Mouse (Mus musculus) lung, embryonic 16.5 days (tissue): ENCODE results near the gene Tex26. TPM values are rescaled to one million over a fixed set of nuclear protein-coding genes. Genes with fewer than 3 reads are reported as not detected.
A peak's percentile ranks its signal among the peaks of the same experiment; 100 is the strongest.

Experiments
- ATAC-seq: fragments of 200-750 bp; cut with Nextera tagmentation; 2 replicates; pipeline ENCODE4 v1.8.0; 2017; ENCODE audit warnings: low read depth, mild to moderate bottlenecking, moderate library complexity
- H3K27ac ChIP-seq: fragments of 300-500 bp; sonication (generic); 2 replicates; pipeline ENCODE4 v1.5.1; 2014; ENCODE audit warnings: mild to moderate bottlenecking, control low read depth, low read length
- H3K27me3 ChIP-seq: fragments of 300-500 bp; sonication (generic); 2 replicates; pipeline ENCODE4 v1.6.1; 2014; ENCODE audit warnings: low read depth, low read length, mixed read lengths; ENCODE audit not compliant: control insufficient read depth, insufficient read depth
- H3K36me3 ChIP-seq: fragments of 300-500 bp; sonication (generic); 2 replicates; pipeline ENCODE4 v1.6.1; 2014; ENCODE audit warnings: low read length; ENCODE audit not compliant: control insufficient read depth, insufficient read depth
- H3K4me1 ChIP-seq: fragments of 300-500 bp; sonication (generic); replicated peaks from 2 replicates; pipeline ENCODE4 v1.6.1; 2014; ENCODE audit warnings: low read length, mixed read lengths; ENCODE audit not compliant: control insufficient read depth, insufficient read depth
- H3K4me2 ChIP-seq: fragments of 300-500 bp; sonication (generic); 2 replicates; pipeline ENCODE4 v1.6.1; 2014; ENCODE audit warnings: low read depth, low read length, control low read depth
- H3K4me3 ChIP-seq: fragments of 300-500 bp; sonication (generic); 2 replicates; pipeline ENCODE4 v1.5.1; 2014; ENCODE audit warnings: mild to moderate bottlenecking, low read length, control low read depth
- H3K9ac ChIP-seq: fragments of 300-500 bp; sonication (generic); 2 replicates; pipeline ENCODE4 v1.6.1; 2014; ENCODE audit warnings: low read length, control low read depth
- H3K9me3 ChIP-seq: fragments of 300-500 bp; sonication (generic); 2 replicates; pipeline ENCODE4 v1.6.1; 2016; ENCODE audit warnings: low read length; ENCODE audit not compliant: control insufficient read depth
- WGBS: fragments of 180-500 bp; shearing (Covaris S2); extraction: QIAGEN DNeasy Blood & Tissue Kit; methylation state at CpG from one replicate; pipeline ENCODE4 v1.1.7; 2014; 5-methylcytosine and 5-hydroxymethylcytosine counted together
- polyA plus RNA-seq: library from polyadenylated mRNA; unstranded; fragments of >200 nt; fragmentation: Nextera tagmentation; extraction: Ambion mirVana; gene quantifications from 2 replicates; pipeline ENCODE4 v1.2.1, GENCODE M21; 2015

The Tex26 gene
- polyA plus RNA-seq, 1 experiment from 2014 or later = 1.9 TPM

- no peaks in the 10 kb centered on the region for H3K36me3 ChIP-seq
- WGBS = 63% methylated on average over 14 of the region's 14 CpGs
Measured at GRCm38 (mm10) chr5:149441646-149442276, 2.3 kb downstream of the Tex26 start.

GRCm38 (mm10) chr5:149442277-149442660, 2.8 kb downstream of the Tex26 start:
- no peak overlapping the region for H3K4me3 ChIP-seq
- no peak for ATAC-seq
- no peak overlapping the region for H3K9ac ChIP-seq
- no peaks in the 10 kb centered on the region for H3K27me3 ChIP-seq
- H3K4me2 ChIP-seq = no peak overlapping the region
- H3K9me3 ChIP-seq = no peaks in the 10 kb centered on the region
- no peaks in the 10 kb centered on the region for H3K36me3 ChIP-seq
- no peak overlapping the region for H3K27ac ChIP-seq
- WGBS = 57% methylated on average over 15 of the region's 15 CpGs
- H3K4me1 ChIP-seq = peaks cover 19% of the 10 kb centered on the region

More at GRCm38 (mm10) chr5:149441646-149442276, 2.3 kb downstream of the Tex26 start:
- Histone ChIP-seq H3K4me1 (peaks cover 19% of the 10 kb centered on the region), H3K9me3 (no peaks in the 10 kb centered on the region), H3K9ac (no peak overlapping the region), H3K27ac (no peak overlapping the region), H3K4me2 (no peak overlapping the region), H3K4me3 (no peak overlapping the region), H3K27me3 (no peaks in the 10 kb centered on the region)
- no peak for ATAC-seq

- Histone ChIP-seq H3K9me3 (peaks cover 3% of the 10 kb centered on the region), H3K4me2 (no peak overlapping the region), H3K27ac (no peak overlapping the region), H3K36me3 (no peaks in the 10 kb centered on the region), H3K4me1 (peaks cover 11% of the 10 kb centered on the region), H3K9ac (no peak overlapping the region), H3K27me3 (no peaks in the 10 kb centered on the region), H3K4me3 (no peak overlapping the region)
- no peak for ATAC-seq
- WGBS = 39% methylated on average over 4 of the region's 4 CpGs
Measured at GRCm38 (mm10) chr5:149444451-149444850, 5.0 kb downstream of the Tex26 start.

- Histone ChIP-seq H3K4me3 (no peak overlapping the region), H3K4me2 (no peak overlapping the region), H3K9me3 (peaks cover 3% of the 10 kb centered on the region), H3K27ac (no peak overlapping the region), H3K9ac (no peak overlapping the region), H3K36me3 (no peaks in the 10 kb centered on the region), H3K27me3 (no peaks in the 10 kb centered on the region), H3K4me1 (no peaks in the 10 kb centered on the region)
- WGBS = 72% methylated on average over 7 of the region's 7 CpGs
- ATAC-seq = no peak
Measured at GRCm38 (mm10) chr5:149446495-149446894, 7.0 kb downstream of the Tex26 start.

- WGBS = 80% methylated on average over 5 of the region's 5 CpGs
- Histone ChIP-seq H3K4me1 (no peaks in the 10 kb centered on the region), H3K27me3 (no peaks in the 10 kb centered on the region), H3K9ac (no peak overlapping the region), H3K4me3 (no peak overlapping the region), H3K9me3 (peaks cover 3% of the 10 kb centered on the region), H3K4me2 (no peak overlapping the region), H3K36me3 (no peaks in the 10 kb centered on the region), H3K27ac (no peak overlapping the region)
- ATAC-seq = no peak
Measured at GRCm38 (mm10) chr5:149447733-149448132, 8.3 kb downstream of the Tex26 start.

GRCm38 (mm10) chr5:149449406-149449805, 9.9 kb downstream of the Tex26 start:
- Histone ChIP-seq H3K9ac (no peak overlapping the region), H3K27me3 (no peaks in the 10 kb centered on the region), H3K4me2 (no peak overlapping the region), H3K27ac (no peak overlapping the region), H3K4me3 (no peak overlapping the region), H3K4me1 (no peaks in the 10 kb centered on the region), H3K36me3 (no peaks in the 10 kb centered on the region), H3K9me3 (peaks cover 3% of the 10 kb centered on the region)
- WGBS = 77% methylated on average over 7 of the region's 7 CpGs
- ATAC-seq = no peak

GRCm38 (mm10) chr5:149451209-149451681, 11.8 kb downstream of the Tex26 start:
- Histone ChIP-seq H3K9me3 (peaks cover 3% of the 10 kb centered on the region), H3K27me3 (no peaks in the 10 kb centered on the region), H3K27ac (no peak overlapping the region), H3K9ac (no peak overlapping the region), H3K4me2 (no peak overlapping the region), H3K4me1 (no peaks in the 10 kb centered on the region), H3K36me3 (no peaks in the 10 kb centered on the region), H3K4me3 (no peak overlapping the region)
- no peak for ATAC-seq
- 51% methylated on average over 7 of the region's 7 CpGs for WGBS

GRCm38 (mm10) chr5:149454281-149454680, 14.8 kb downstream of the Tex26 start:
- no peaks in the 10 kb centered on the region for H3K9me3 ChIP-seq
- no peaks in the 10 kb centered on the region for H3K27me3 ChIP-seq
- no peak overlapping the region for H3K27ac ChIP-seq
- no peak overlapping the region for H3K4me3 ChIP-seq
- no peak overlapping the region for H3K9ac ChIP-seq
- no peak for ATAC-seq
- WGBS = 27% methylated on average over 6 of the region's 6 CpGs
- no peaks in the 10 kb centered on the region for H3K4me1 ChIP-seq
- no peak overlapping the region for H3K4me2 ChIP-seq
- H3K36me3 ChIP-seq = no peaks in the 10 kb centered on the region

- no peak overlapping the region for H3K27ac ChIP-seq
- no peak overlapping the region for H3K4me3 ChIP-seq
- no peak overlapping the region for H3K9ac ChIP-seq
- no peaks in the 10 kb centered on the region for H3K9me3 ChIP-seq
- H3K4me2 ChIP-seq = no peak overlapping the region
- no peaks in the 10 kb centered on the region for H3K27me3 ChIP-seq
- H3K4me1 ChIP-seq = no peaks in the 10 kb centered on the region
- ATAC-seq = peak; percentile 35; the same call in 1 of the 2 replicates
- no peaks in the 10 kb centered on the region for H3K36me3 ChIP-seq
- WGBS = 58% methylated on average over 7 of the region's 7 CpGs
Measured at GRCm38 (mm10) chr5:149456544-149456943, 17.1 kb downstream of the Tex26 start.
